Mouse (Mus musculus) hindbrain, embryonic 14.5 days (tissue): Measurements from ENCODE around the gene Setmar. TPM values are rescaled to one million over a fixed set of nuclear protein-coding genes. Genes with fewer than 3 reads are reported as not detected.

Experiments
- ATAC-seq: fragments of 200-750 bp; cut with Nextera tagmentation; 2 replicates; pipeline ENCODE4 v1.8.0; 2017; ENCODE audit warnings: moderate number of reproducible peaks, mild to moderate bottlenecking, moderate TSS enrichment, moderate library complexity; ENCODE audit not compliant: low FRiP score
- DNase-seq: peaks from one replicate; pipeline ENCODE4 v3.0.0-alpha.2; 2015; ENCODE audit warnings: low spot score
- H3K27ac ChIP-seq: fragments of 300-500 bp; sonication (generic); 2 replicates; pipeline ENCODE4 v1.5.1; 2014; ENCODE audit warnings: mild to moderate bottlenecking, moderate library complexity
- H3K27me3 ChIP-seq: fragments of 300-500 bp; sonication (generic); 2 replicates; pipeline ENCODE4 v1.6.1; 2014; ENCODE audit warnings: mild to moderate bottlenecking, low read length, mixed read lengths; ENCODE audit not compliant: control insufficient read depth, insufficient read depth
- H3K36me3 ChIP-seq: fragments of 300-500 bp; sonication (generic); replicated peaks from 2 replicates; pipeline ENCODE4 v1.6.1; 2014; ENCODE audit not compliant: control insufficient read depth, insufficient read depth
- H3K4me1 ChIP-seq: fragments of 300-500 bp; sonication (generic); replicated peaks from 2 replicates; pipeline ENCODE4 v1.6.1; 2014; ENCODE audit warnings: antibody characterized with exemption, low read length, mixed read lengths; ENCODE audit not compliant: control insufficient read depth, insufficient read depth
- H3K4me2 ChIP-seq: fragments of 300-500 bp; sonication (generic); replicated peaks from 2 replicates; pipeline ENCODE4 v1.6.1; 2014; ENCODE audit warnings: mild to moderate bottlenecking, moderate library complexity
- H3K4me3 ChIP-seq: fragments of 300-500 bp; sonication (generic); replicated peaks from 2 replicates; pipeline ENCODE4 v1.5.1; 2014; ENCODE audit warnings: mild to moderate bottlenecking, low read length
- H3K9ac ChIP-seq: fragments of 300-500 bp; sonication (generic); 2 replicates; pipeline ENCODE4 v1.6.1; 2014
- H3K9me3 ChIP-seq: fragments of 300-500 bp; sonication (generic); 2 replicates; pipeline ENCODE4 v1.6.1; 2016; ENCODE audit warnings: low read length; ENCODE audit not compliant: control insufficient read depth
- WGBS: fragments of 180-500 bp; shearing (Covaris S2); extraction: QIAGEN DNeasy Blood & Tissue Kit; methylation state at CpG from one replicate; pipeline ENCODE4 v1.1.7; 2014; 5-methylcytosine and 5-hydroxymethylcytosine counted together
- polyA plus RNA-seq: library from polyadenylated mRNA; unstranded; fragments of >200 nt; fragmentation: Nextera tagmentation; extraction: Ambion mirVana; gene quantifications from 2 replicates; pipeline ENCODE4 v1.2.1, GENCODE M21; 2014

Gene Setmar
- polyA plus RNA-seq, 1 experiment from 2014 or later: 6.5 TPM

- WGBS: 85% methylated on average over 10 of the region's 10 CpGs
- DNase-seq (no peak), ATAC-seq (no peak)
- no peak overlapping the region for H3K27ac ChIP-seq
- no peak overlapping the region for H3K9ac ChIP-seq
- H3K27me3 ChIP-seq: no peaks in the 10 kb centered on the region
- H3K4me3 ChIP-seq: no peak overlapping the region
- H3K4me1 ChIP-seq: no peaks in the 10 kb centered on the region
- no peaks in the 10 kb centered on the region for H3K9me3 ChIP-seq
- H3K4me2 ChIP-seq: no peak overlapping the region
- H3K36me3 ChIP-seq: no peaks in the 10 kb centered on the region
These were observed 37.3 kb downstream of the Setmar start for GRCm38 (mm10) chr6:108101936-108102830.

GRCm38 (mm10) chr6:108107376-108107775 lies 42.5 kb downstream of the Setmar start:
- no peak for DNase-seq
- no peaks in the 10 kb centered on the region for H3K27me3 ChIP-seq
- no peaks in the 10 kb centered on the region for H3K4me1 ChIP-seq
- 0 out of 2 replicates have a peak, but pooled peaks cover 4% of the 10 kb centered on the region for H3K36me3 ChIP-seq
- H3K27ac ChIP-seq: no peak overlapping the region
- H3K4me3 ChIP-seq: no peak overlapping the region
- no peaks in the 10 kb centered on the region for H3K9me3 ChIP-seq
- H3K9ac ChIP-seq: no peak overlapping the region
- ATAC-seq: no peak
- no peak overlapping the region for H3K4me2 ChIP-seq

- DNase-seq: no peak
- no peaks in the 10 kb centered on the region for H3K27me3 ChIP-seq
- H3K4me1 ChIP-seq: no peaks in the 10 kb centered on the region
- ATAC-seq: no peak
- no peaks in the 10 kb centered on the region for H3K9me3 ChIP-seq
- WGBS: 75% methylated on average over 4 of the region's 4 CpGs
- H3K27ac ChIP-seq: no peak overlapping the region
- no peak overlapping the region for H3K4me2 ChIP-seq
- 0 out of 2 replicates have a peak, but pooled peaks cover 4% of the 10 kb centered on the region for H3K36me3 ChIP-seq
- no peak overlapping the region for H3K4me3 ChIP-seq
- no peak overlapping the region for H3K9ac ChIP-seq
These were observed 45.5 kb downstream of the Setmar start for GRCm38 (mm10) chr6:108110336-108110735.

GRCm38 (mm10) chr6:108111693-108112092 lies 46.8 kb downstream of the Setmar start:
- no peaks in the 10 kb centered on the region for H3K4me1 ChIP-seq
- no peak for DNase-seq
- H3K4me3 ChIP-seq: no peak overlapping the region
- ATAC-seq: no peak
- H3K27ac ChIP-seq: no peak overlapping the region
- H3K9me3 ChIP-seq: no peaks in the 10 kb centered on the region
- H3K4me2 ChIP-seq: no peak overlapping the region
- H3K36me3 ChIP-seq: 0 out of 2 replicates have a peak, but pooled peaks cover 4% of the 10 kb centered on the region
- no peak overlapping the region for H3K9ac ChIP-seq
- H3K27me3 ChIP-seq: no peaks in the 10 kb centered on the region

GRCm38 (mm10) chr6:108114971-108115370 lies 50.1 kb downstream of the Setmar start:
- no peak overlapping the region for H3K27ac ChIP-seq

GRCm38 (mm10) chr6:108117881-108118280 lies 53.0 kb downstream of the Setmar start:
- no peaks in the 10 kb centered on the region for H3K4me1 ChIP-seq
- DNase-seq: no peak
- ATAC-seq: no peak
- no peaks in the 10 kb centered on the region for H3K27me3 ChIP-seq
- no peak overlapping the region for H3K4me3 ChIP-seq
- no peak overlapping the region for H3K4me2 ChIP-seq
- WGBS: 93% methylated on average over 6 of the region's 6 CpGs
- H3K36me3 ChIP-seq: no peaks in the 10 kb centered on the region
- H3K9ac ChIP-seq: no peak overlapping the region
- H3K9me3 ChIP-seq: no peaks in the 10 kb centered on the region
- no peak overlapping the region for H3K27ac ChIP-seq

More at GRCm38 (mm10) chr6:108114971-108115370, 50.1 kb downstream of the Setmar start:
- ATAC-seq: no peak
- H3K4me1 ChIP-seq: no peaks in the 10 kb centered on the region
- H3K4me2 ChIP-seq: no peak overlapping the region
- DNase-seq: no peak
- 95% methylated on average over 1 of the region's 1 CpGs for whole genome bisulfite sequencing
- no peak overlapping the region for H3K4me3 ChIP-seq
- no peaks in the 10 kb centered on the region for H3K36me3 ChIP-seq
- H3K9ac ChIP-seq: no peak overlapping the region
- H3K9me3 ChIP-seq: no peaks in the 10 kb centered on the region
- no peaks in the 10 kb centered on the region for H3K27me3 ChIP-seq

- ATAC-seq (no peak), DNase-seq (no peak)
- Histone ChIP-seq H3K4me1 (no peaks in the 10 kb centered on the region), H3K4me3 (no peak overlapping the region), H3K9ac (no peak overlapping the region), H3K4me2 (no peak overlapping the region), H3K9me3 (no peaks in the 10 kb centered on the region), H3K27me3 (no peaks in the 10 kb centered on the region), H3K27ac (no peak overlapping the region), H3K36me3 (no peaks in the 10 kb centered on the region)
- WGBS: 70% methylated on average over 1 of the region's 1 CpGs
These were observed 60.6 kb downstream of the Setmar start for GRCm38 (mm10) chr6:108125474-108125873.

GRCm38 (mm10) chr6:108126631-108127030 lies 61.8 kb downstream of the Setmar start:
- Histone ChIP-seq H3K4me1 (no peaks in the 10 kb centered on the region), H3K36me3 (no peaks in the 10 kb centered on the region), H3K4me3 (no peak overlapping the region), H3K9me3 (no peaks in the 10 kb centered on the region), H3K4me2 (no peak overlapping the region), H3K27me3 (no peaks in the 10 kb centered on the region), H3K27ac (no peak overlapping the region), H3K9ac (no peak overlapping the region)
- DNase-seq (no peak), ATAC-seq (no peak)
- 89% methylated on average over 3 of the region's 3 CpGs for WGBS
